Mouse (Mus musculus): Measurements from ENCODE around the gene Rusc1. TPM values are rescaled to one million over a fixed set of nuclear protein-coding genes. Genes with fewer than 3 reads are reported as not detected.
"Not testable (repeated sequence)": the region's sequence is repeated elsewhere in the genome, so short reads cannot be mapped to it uniquely, and the experiment has no call there.

The Rusc1 gene
- polyA plus RNA-seq, 1 experiment = 45.2 TPM

GRCm38 (mm10) chr3:89087338-89088110 lies 5.6 kb downstream of the Rusc1 start:
- peaks cover 12% of the 10 kb centered on the region for H3K27me3 ChIP-seq (ENCODE audit: control insufficient read depth, insufficient read depth, low read length)
- no peak overlapping the region for H3K27ac ChIP-seq (ENCODE audit: insufficient read depth, low read depth, low read length)
- 29% methylated on average over 21 of the region's 21 CpGs for WGBS

GRCm38 (mm10) chr3:89084654-89085190 lies 8.4 kb downstream of the Rusc1 start:
- 84% methylated on average over 12 of the region's 12 CpGs for WGBS
- H3K36me3 ChIP-seq (ENCODE audit: control insufficient read depth, insufficient read depth, low read length) = peaks cover 21% of the 10 kb centered on the region; the same call in 1 of the 2 replicates
- peaks cover 18% of the 10 kb centered on the region for H3K4me1 ChIP-seq (ENCODE audit: control insufficient read depth, insufficient read depth, insufficient read length, low read length)
- no peak overlapping the region for H3K4me3 ChIP-seq (ENCODE audit: low read depth, low read length)
- H3K27ac ChIP-seq (ENCODE audit: insufficient read depth, low read depth, low read length) = no peak overlapping the region
- no peaks in the 10 kb centered on the region for H3K27me3 ChIP-seq (ENCODE audit: control insufficient read depth, insufficient read depth, low read length)
- no peak for TF ChIP-seq POLR2A (IDR thresholded peaks at IDR 0.05; ENCODE audit: low read depth, low read length)

More at GRCm38 (mm10) chr3:89087338-89088110, 5.6 kb downstream of the Rusc1 start:
- peaks cover 13% of the 10 kb centered on the region; the same call in 1 of the 2 replicates for H3K36me3 ChIP-seq (ENCODE audit: control insufficient read depth, insufficient read depth, low read length)
- H3K4me3 ChIP-seq (ENCODE audit: low read depth, low read length) = peak overlapping the region; percentile 4; the same call in 1 of the 2 replicates
- H3K4me1 ChIP-seq (ENCODE audit: control insufficient read depth, insufficient read depth, insufficient read length, low read length) = peaks cover 18% of the 10 kb centered on the region
- no peak for TF ChIP-seq POLR2A (IDR thresholded peaks at IDR 0.05; ENCODE audit: low read depth, low read length)
- TF ChIP-seq CTCF (IDR thresholded peaks at IDR 0.05; ENCODE audit: extremely low read depth, insufficient read length, insufficient replicate concordance, low read depth, low read length) = peak; percentile 69; the same call in 1 of the 2 replicates

- Histone ChIP-seq H3K4me3 (ENCODE audit: low read depth, low read length) (no peak overlapping the region), H3K36me3 (ENCODE audit: control insufficient read depth, insufficient read depth, low read length) (peaks cover 26% of the 10 kb centered on the region), H3K4me1 (ENCODE audit: control insufficient read depth, insufficient read depth, insufficient read length, low read length) (peaks cover 17% of the 10 kb centered on the region), H3K27ac (ENCODE audit: insufficient read depth, low read depth, low read length) (no peak overlapping the region), H3K27me3 (ENCODE audit: control insufficient read depth, insufficient read depth, low read length) (no peaks in the 10 kb centered on the region)
- TF ChIP-seq CTCF (IDR thresholded peaks at IDR 0.05; ENCODE audit: extremely low read depth, insufficient read length, insufficient replicate concordance, low read depth, low read length) (no peak), POLR2A (IDR thresholded peaks at IDR 0.05; ENCODE audit: low read depth, low read length) (no peak)
- WGBS = 68% methylated on average over 2 of the region's 2 CpGs
Observed at GRCm38 (mm10) chr3:89084133-89084532, 9.0 kb downstream of the Rusc1 start.

GRCm38 (mm10) chr3:89082287-89082686 lies 10.8 kb downstream of the Rusc1 start:
- H3K36me3 ChIP-seq (ENCODE audit: control insufficient read depth, insufficient read depth, low read length) = peaks cover 38% of the 10 kb centered on the region
- not testable (repeated sequence) for H3K27me3 ChIP-seq (ENCODE audit: control insufficient read depth, insufficient read depth, low read length); H3K4me3 ChIP-seq (ENCODE audit: low read depth, low read length); H3K4me1 ChIP-seq (ENCODE audit: control insufficient read depth, insufficient read depth, insufficient read length, low read length); H3K27ac ChIP-seq (ENCODE audit: insufficient read depth, low read depth, low read length)

DNA sequence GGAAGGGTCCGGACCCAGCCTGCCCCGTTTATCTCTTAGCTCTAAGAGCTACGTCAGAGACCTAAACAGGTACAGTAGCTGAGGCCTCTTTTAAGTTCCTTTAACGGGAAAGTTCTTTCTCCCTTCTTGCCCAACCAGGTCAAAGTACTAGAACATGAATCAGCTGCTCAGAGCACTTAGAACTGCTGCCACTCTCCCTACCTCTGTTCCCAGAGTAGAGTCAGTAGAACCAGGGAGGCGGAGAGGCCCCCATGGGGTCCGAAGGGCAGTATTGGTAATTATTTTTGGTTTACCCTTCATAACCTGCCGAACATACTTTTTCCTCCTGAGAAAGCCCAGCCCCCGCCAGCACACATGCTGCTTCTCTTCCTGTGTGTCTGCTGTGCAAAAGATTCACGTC lies 15.7 kb downstream of the Rusc1 start:
- H3K4me1 ChIP-seq (ENCODE audit: control insufficient read depth, insufficient read depth, insufficient read length, low read length) = no peaks in the 10 kb centered on the region
- peaks cover 64% of the 10 kb centered on the region for H3K36me3 ChIP-seq (ENCODE audit: control insufficient read depth, insufficient read depth, low read length)
- no peak overlapping the region for H3K27ac ChIP-seq (ENCODE audit: insufficient read depth, low read depth, low read length)
- TF ChIP-seq POLR2A (IDR thresholded peaks at IDR 0.05; ENCODE audit: low read depth, low read length) = no peak
- TF ChIP-seq CTCF (IDR thresholded peaks at IDR 0.05; ENCODE audit: extremely low read depth, insufficient read length, insufficient replicate concordance, low read depth, low read length) = no peak
- no peaks in the 10 kb centered on the region for H3K27me3 ChIP-seq (ENCODE audit: control insufficient read depth, insufficient read depth, low read length)
- H3K4me3 ChIP-seq (ENCODE audit: low read depth, low read length) = no peak overlapping the region
- 68% methylated on average over 9 of the region's 9 CpGs for WGBS

DNA sequence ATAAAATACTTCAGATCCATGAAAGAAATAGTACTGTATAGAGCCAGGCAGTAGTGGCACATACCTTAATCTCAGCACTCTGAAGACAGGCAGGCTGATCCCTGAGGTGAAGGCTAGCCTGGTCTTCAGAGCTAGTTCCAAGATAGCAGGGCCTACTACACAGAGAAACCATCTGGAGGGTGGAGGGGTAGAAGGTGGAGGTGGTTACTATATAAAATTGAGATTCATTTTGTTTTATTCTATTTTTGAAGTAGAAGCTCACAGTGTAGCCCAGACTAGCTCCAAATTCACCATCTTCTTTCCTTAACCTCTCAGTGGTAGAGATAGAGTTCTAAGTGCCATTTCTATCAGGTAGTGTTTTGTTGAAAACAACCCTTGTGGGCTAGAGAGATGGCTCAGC lies 25.8 kb downstream of the Rusc1 start:
- Histone ChIP-seq H3K36me3 (ENCODE audit: control insufficient read depth, insufficient read depth, low read length) (peaks cover 69% of the 10 kb centered on the region), H3K4me3 (ENCODE audit: low read depth, low read length) (no peak overlapping the region), H3K27me3 (ENCODE audit: control insufficient read depth, insufficient read depth, low read length) (no peaks in the 10 kb centered on the region), H3K4me1 (ENCODE audit: control insufficient read depth, insufficient read depth, insufficient read length, low read length) (no peaks in the 10 kb centered on the region), H3K27ac (ENCODE audit: insufficient read depth, low read depth, low read length) (no peak overlapping the region)
- no peak for TF ChIP-seq POLR2A (IDR thresholded peaks at IDR 0.05; ENCODE audit: low read depth, low read length)
- TF ChIP-seq CTCF (IDR thresholded peaks at IDR 0.05; ENCODE audit: extremely low read depth, insufficient read length, insufficient replicate concordance, low read depth, low read length) = no peak

DNA sequence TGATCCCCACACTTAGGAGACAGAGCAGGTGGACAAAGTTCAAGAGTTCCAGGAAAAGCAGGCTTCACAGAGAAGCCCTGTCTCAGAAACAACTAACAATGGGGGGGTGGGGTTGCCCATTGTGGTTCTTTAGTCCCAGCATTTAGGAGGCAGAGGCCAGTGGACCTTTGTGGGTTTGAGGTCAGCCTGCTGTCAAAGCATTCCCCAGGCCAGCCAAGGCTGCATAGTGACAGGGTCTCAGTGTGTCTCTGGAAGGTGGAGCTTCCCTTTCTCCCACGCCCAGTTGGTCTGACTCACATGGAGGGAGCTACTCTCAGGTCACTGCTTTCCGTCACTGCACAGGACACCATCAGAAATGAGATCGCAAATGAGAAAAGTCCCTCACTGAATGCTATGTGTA lies 31.4 kb downstream of the Rusc1 start:
- H3K4me1 ChIP-seq (ENCODE audit: control insufficient read depth, insufficient read depth, insufficient read length, low read length) = no peaks in the 10 kb centered on the region
- H3K36me3 ChIP-seq (ENCODE audit: control insufficient read depth, insufficient read depth, low read length) = peaks cover 54% of the 10 kb centered on the region
- H3K27ac ChIP-seq (ENCODE audit: insufficient read depth, low read depth, low read length) = no peak overlapping the region
- TF ChIP-seq CTCF (IDR thresholded peaks at IDR 0.05; ENCODE audit: extremely low read depth, insufficient read length, insufficient replicate concordance, low read depth, low read length) = no peak
- no peak for TF ChIP-seq POLR2A (IDR thresholded peaks at IDR 0.05; ENCODE audit: low read depth, low read length)
- no peaks in the 10 kb centered on the region for H3K27me3 ChIP-seq (ENCODE audit: control insufficient read depth, insufficient read depth, low read length)
- 89% methylated on average over 3 of the region's 3 CpGs for WGBS
- no peak overlapping the region for H3K4me3 ChIP-seq (ENCODE audit: low read depth, low read length)
